Mouse (Mus musculus) forebrain, embryonic 12.5 days (tissue): ENCODE data around the gene Olfr299. TPM values are rescaled to one million over a fixed set of nuclear protein-coding genes. Genes with fewer than 3 reads are reported as not detected.

ENCODE experiments used
- ATAC-seq: fragments of 200-750 bp; cut with Nextera tagmentation; 2 replicates; pipeline ENCODE4 v1.8.0; 2017; ENCODE audit warnings: moderate TSS enrichment; ENCODE audit not compliant: low FRiP score
- H3K27ac ChIP-seq: fragments of 300-500 bp; sonication (generic); 2 replicates; pipeline ENCODE4 v1.5.1; 2016; ENCODE audit warnings: mild to moderate bottlenecking
- H3K27me3 ChIP-seq: fragments of 300-500 bp; sonication (generic); 2 replicates; pipeline ENCODE4 v1.6.1; 2016; ENCODE audit warnings: mild to moderate bottlenecking
- H3K36me3 ChIP-seq: fragments of 300-500 bp; sonication (generic); replicated peaks from 2 replicates; pipeline ENCODE4 v1.6.1; 2016; ENCODE audit warnings: mild to moderate bottlenecking
- H3K4me1 ChIP-seq: fragments of 300-500 bp; sonication (generic); 2 replicates; pipeline ENCODE4 v1.6.1; 2016
- H3K4me2 ChIP-seq: fragments of 300-500 bp; sonication (generic); 2 replicates; pipeline ENCODE4 v1.6.1; 2016; ENCODE audit warnings: mild to moderate bottlenecking, moderate library complexity
- H3K4me3 ChIP-seq: fragments of 300-500 bp; sonication (generic); replicated peaks from 2 replicates; pipeline ENCODE4 v1.5.1; 2016; ENCODE audit warnings: mild to moderate bottlenecking
- H3K9ac ChIP-seq: fragments of 300-500 bp; sonication (generic); 2 replicates; pipeline ENCODE4 v1.6.1; 2016; ENCODE audit warnings: mild to moderate bottlenecking
- H3K9me3 ChIP-seq: fragments of 300-500 bp; sonication (generic); 2 replicates; pipeline ENCODE4 v1.6.1; 2016
- WGBS: fragments of 180-500 bp; shearing (Covaris S2); methylation state at CpG from one replicate; pipeline ENCODE4 v1.1.7; 2016; 5-methylcytosine and 5-hydroxymethylcytosine counted together
- polyA plus RNA-seq: library from polyadenylated mRNA; unstranded; fragments of >200 nt; fragmentation: Nextera tagmentation; extraction: Ambion mirVana; gene quantifications from 2 replicates; pipeline ENCODE4 v1.2.1, GENCODE M21; 2016

Olfr299 gene
- polyA plus RNA-seq = not detected in 2 replicates

- no peaks in the 10 kb centered on the region for H3K9me3 ChIP-seq
- no peaks in the 10 kb centered on the region for H3K4me1 ChIP-seq
- H3K36me3 ChIP-seq = no peaks in the 10 kb centered on the region
- no peak within 1 kb of the TSS for H3K4me3 ChIP-seq
- H3K4me2 ChIP-seq = no peak within 1 kb of the TSS
- no peak within 1 kb of the TSS for H3K27ac ChIP-seq
- 81% methylated on average over 1 of the region's 1 CpGs for WGBS
- no peak for ATAC-seq
- H3K9ac ChIP-seq = no peak within 1 kb of the TSS
- H3K27me3 ChIP-seq = no peaks in the 10 kb centered on the region
These were observed at the start of gene Olfr299 for GRCm38 (mm10) chr7:86459621-86460020. TSS of gene Olfr299 (plus strand) at chr7:86459921.

- Histone ChIP-seq H3K4me1 (no peaks in the 10 kb centered on the region), H3K4me2 (no peak within 1 kb of the TSS), H3K9ac (no peak within 1 kb of the TSS), H3K9me3 (no peaks in the 10 kb centered on the region), H3K4me3 (no peak within 1 kb of the TSS), H3K27me3 (no peaks in the 10 kb centered on the region), H3K27ac (no peak within 1 kb of the TSS), H3K36me3 (no peaks in the 10 kb centered on the region)
- 80% methylated on average over 1 of the region's 1 CpGs for WGBS
- no peak for ATAC-seq
These were observed 32.7 kb downstream of the Olfr299 start, which contains the start of gene Olfr298 for GRCm38 (mm10) chr7:86492384-86492783. TSS of gene Olfr298 (minus strand) at chr7:86492484.

Other genes starting within 250 kb of the Olfr299 start
- gene Vmn2r76, start 213.6 kb upstream of the Olfr299 start, polyA plus RNA-seq = not detected in 2 replicates
- not detected in 2 replicates for gene Olfr310, start 182.7 kb upstream of the Olfr299 start, polyA plus RNA-seq
- not detected in 2 replicates for gene Olfr309, start 146.2 kb upstream of the Olfr299 start, polyA plus RNA-seq
- gene Olfr308, start 134.3 kb upstream of the Olfr299 start, polyA plus RNA-seq = not detected in 2 replicates
- gene Olfr307, start 122.3 kb upstream of the Olfr299 start, polyA plus RNA-seq = not detected in 2 replicates
- not detected in 2 replicates for gene Olfr305, start 93.0 kb upstream of the Olfr299 start, polyA plus RNA-seq
- not detected in 2 replicates for gene Olfr304, start 73.3 kb upstream of the Olfr299 start, polyA plus RNA-seq
- not detected in 2 replicates for gene Olfr303, start 62.1 kb upstream of the Olfr299 start, polyA plus RNA-seq
- not detected in 2 replicates for gene Olfr301, start 56.1 kb upstream of the Olfr299 start, polyA plus RNA-seq
- not detected in 2 replicates for gene Olfr298, start 32.6 kb downstream of the Olfr299 start, polyA plus RNA-seq
- gene Olfr297, start 60.0 kb downstream of the Olfr299 start, polyA plus RNA-seq = not detected in 2 replicates
- not detected in 2 replicates for gene Olfr295, start 123.9 kb downstream of the Olfr299 start, polyA plus RNA-seq
- gene Olfr294, start 156.7 kb downstream of the Olfr299 start, polyA plus RNA-seq = not detected in 2 replicates
- gene Olfr293, start 189.1 kb downstream of the Olfr299 start, polyA plus RNA-seq = not detected in 2 replicates
- gene Olfr292, start 228.4 kb downstream of the Olfr299 start, polyA plus RNA-seq = not detected in 2 replicates